Mouse (Mus musculus) liver, postnatal 0 days (tissue): ENCODE measurements at regions not wholly inside any gene's neighbourhood (a gene's known extent, or its start where the extent isn't known, plus 50 kb on each side); places are given as distances from the start of the nearest gene placed in this dataset.
A peak's percentile ranks its signal among the peaks of the same experiment; 100 is the strongest.

Experiments
- ATAC-seq: fragments of 200-750 bp; cut with Nextera tagmentation; 2 replicates; pipeline ENCODE4 v1.8.0; 2017; ENCODE audit warnings: mild to moderate bottlenecking, moderate library complexity
- DNase-seq: peaks from one replicate; pipeline ENCODE4 v3.0.0-alpha.2; 2016
- H3K27ac ChIP-seq: fragments of 300-500 bp; sonication (generic); 2 replicates; pipeline ENCODE4 v1.5.1; 2014; ENCODE audit warnings: antibody characterized with exemption, moderate library complexity, mild to moderate bottlenecking, low read depth
- H3K27me3 ChIP-seq: fragments of 300-500 bp; sonication (generic); 2 replicates; pipeline ENCODE4 v1.6.1; 2014; ENCODE audit warnings: low read length, control low read depth, mixed read lengths; ENCODE audit not compliant: insufficient read depth
- H3K36me3 ChIP-seq: fragments of 300-500 bp; sonication (generic); replicated peaks from 2 replicates; pipeline ENCODE4 v1.6.1; 2014; ENCODE audit warnings: mild to moderate bottlenecking, control low read depth, low read length, moderate library complexity, mixed read lengths; ENCODE audit not compliant: insufficient read depth
- H3K4me1 ChIP-seq: fragments of 300-500 bp; sonication (generic); 2 replicates; pipeline ENCODE4 v1.6.1; 2014; ENCODE audit warnings: antibody characterized with exemption, mild to moderate bottlenecking, control low read depth; ENCODE audit not compliant: insufficient read depth
- H3K4me2 ChIP-seq: fragments of 300-500 bp; sonication (generic); 2 replicates; pipeline ENCODE4 v1.6.1; 2014; ENCODE audit warnings: low read depth, mild to moderate bottlenecking, low read length, moderate library complexity, mixed read lengths
- H3K4me3 ChIP-seq: fragments of 300-500 bp; sonication (generic); 2 replicates; pipeline ENCODE4 v1.5.1; 2014; ENCODE audit warnings: low read depth, low read length
- H3K9ac ChIP-seq: fragments of 300-500 bp; sonication (generic); replicated peaks from 2 replicates; pipeline ENCODE4 v1.6.1; 2014; ENCODE audit warnings: mild to moderate bottlenecking, moderate library complexity
- H3K9me3 ChIP-seq: fragments of 300-500 bp; sonication (generic); 2 replicates; pipeline ENCODE4 v1.6.1; 2016; ENCODE audit warnings: mild to moderate bottlenecking, control low read depth, low read length, mixed read lengths
- CTCF ChIP-seq: sonication (generic); IDR thresholded peaks from 2 replicates; pipeline ENCODE4 v1.5.1; 2016; ENCODE audit warnings: antibody characterized with exemption, low read depth
- EP300 ChIP-seq: IDR thresholded peaks from 2 replicates; pipeline ENCODE4 v1.6.1; 2016; ENCODE audit warnings: antibody characterized with exemption, low read depth, mild to moderate bottlenecking
- WGBS: fragments of 180-500 bp; shearing (Covaris S2); extraction: QIAGEN DNeasy Blood & Tissue Kit; methylation state at CpG from one replicate; pipeline ENCODE4 v1.1.7; 2014; ENCODE audit not compliant: insufficient replicate concordance; 5-methylcytosine and 5-hydroxymethylcytosine counted together

GRCm38 (mm10) chr2:92751256-92751655 is 151.7 kb downstream of the Chst1 start:
- ATAC-seq = peak; percentile 40; the same call in 1 of the 2 replicates
- Histone ChIP-seq H3K27me3 (no peaks in the 10 kb centered on the region), H3K9me3 (no peaks in the 10 kb centered on the region), H3K9ac (no peak overlapping the region), H3K4me2 (no peak overlapping the region), H3K4me3 (no peak overlapping the region), H3K27ac (no peak overlapping the region), H3K36me3 (no peaks in the 10 kb centered on the region), H3K4me1 (peaks cover 10% of the 10 kb centered on the region)
- DNase-seq = no peak
- 22% methylated on average over 8 of the region's 8 CpGs for WGBS
- TF ChIP-seq EP300 (no peak), CTCF (no peak)

- no peaks in the 10 kb centered on the region for H3K27me3 ChIP-seq
- DNase-seq = no peak
- TF ChIP-seq CTCF (no peak), EP300 (no peak)
- no peaks in the 10 kb centered on the region for H3K9me3 ChIP-seq
- 52% methylated on average over 3 of the region's 3 CpGs for WGBS
- H3K9ac ChIP-seq = no peak overlapping the region
- peaks cover 10% of the 10 kb centered on the region for H3K4me1 ChIP-seq
- ATAC-seq = no peak
- H3K27ac ChIP-seq = no peak overlapping the region
- H3K36me3 ChIP-seq = no peaks in the 10 kb centered on the region
- no peak overlapping the region for H3K4me3 ChIP-seq
- H3K4me2 ChIP-seq = no peak overlapping the region
Measured at GRCm38 (mm10) chr2:92752156-92752555, 152.6 kb downstream of the Chst1 start.

GRCm38 (mm10) chr2:92752794-92753193 is 153.3 kb downstream of the Chst1 start:
- DNase-seq (no peak), ATAC-seq (no peak)
- no peak overlapping the region for H3K27ac ChIP-seq
- no peak overlapping the region for H3K4me3 ChIP-seq
- WGBS = 67% methylated on average over 8 of the region's 8 CpGs
- no peaks in the 10 kb centered on the region for H3K9me3 ChIP-seq
- no peak overlapping the region for H3K9ac ChIP-seq
- TF ChIP-seq CTCF (no peak), EP300 (no peak)
- H3K27me3 ChIP-seq = no peaks in the 10 kb centered on the region
- H3K4me2 ChIP-seq = no peak overlapping the region
- no peaks in the 10 kb centered on the region for H3K36me3 ChIP-seq
- peaks cover 10% of the 10 kb centered on the region for H3K4me1 ChIP-seq

GRCm38 (mm10) chr2:92754505-92755280 is 155.2 kb downstream of the Chst1 start:
- H3K4me2 ChIP-seq = no peak overlapping the region
- H3K4me3 ChIP-seq = no peak overlapping the region
- 75% methylated on average over 10 of the region's 10 CpGs for whole genome bisulfite sequencing
- no peaks in the 10 kb centered on the region for H3K27me3 ChIP-seq
- H3K4me1 ChIP-seq = peaks cover 10% of the 10 kb centered on the region
- H3K9ac ChIP-seq = no peak overlapping the region
- no peak for DNase-seq
- H3K27ac ChIP-seq = no peak overlapping the region
- H3K36me3 ChIP-seq = no peaks in the 10 kb centered on the region
- TF ChIP-seq EP300 (no peak), CTCF (no peak)
- H3K9me3 ChIP-seq = no peaks in the 10 kb centered on the region
- no peak for ATAC-seq

GRCm38 (mm10) chr2:92756491-92756890 is 157.0 kb downstream of the Chst1 start:
- no peak for DNase-seq

GRCm38 (mm10) chr2:92758775-92759174 is 156.1 kb upstream of the Syt13 start:
- H3K27ac ChIP-seq = no peak overlapping the region
- no peak for DNase-seq
- no peak overlapping the region for H3K9ac ChIP-seq
- no peak overlapping the region for H3K4me3 ChIP-seq
- no peak for TF ChIP-seq EP300
- no peaks in the 10 kb centered on the region for H3K4me1 ChIP-seq
- H3K27me3 ChIP-seq = no peaks in the 10 kb centered on the region
- no peak overlapping the region for H3K4me2 ChIP-seq
- 48% methylated on average over 3 of the region's 3 CpGs for WGBS
- H3K36me3 ChIP-seq = no peaks in the 10 kb centered on the region
- H3K9me3 ChIP-seq = no peaks in the 10 kb centered on the region
- no peak for ATAC-seq

More at GRCm38 (mm10) chr2:92756491-92756890, 157.0 kb downstream of the Chst1 start:
- Histone ChIP-seq H3K9ac (no peak overlapping the region), H3K36me3 (no peaks in the 10 kb centered on the region), H3K27ac (no peak overlapping the region), H3K4me3 (no peak overlapping the region), H3K9me3 (no peaks in the 10 kb centered on the region), H3K27me3 (no peaks in the 10 kb centered on the region), H3K4me2 (no peak overlapping the region), H3K4me1 (0 out of 2 replicates have a peak, but pooled peaks cover 6% of the 10 kb centered on the region)
- no peak for TF ChIP-seq CTCF
- no peak for TF ChIP-seq EP300
- WGBS = 91% methylated on average over 1 of the region's 1 CpGs
- no peak for ATAC-seq
